Mouse (Mus musculus) left cerebral cortex, adult 9 months (tissue): Measurements from ENCODE around the gene Cars2.
A peak's percentile ranks its signal among the peaks of the same experiment; 100 is the strongest.
"Not testable (repeated sequence)": the region's sequence is repeated elsewhere in the genome, so short reads cannot be mapped to it uniquely, and the experiment has no call there.

Experiments
- DNase-seq, 2 experiments: peaks; one replicate each; pipeline ENCODE4 v3.0.0; 2022; ENCODE audit warnings: low spot score in 2 of 2

Cars2 gene

DNA sequence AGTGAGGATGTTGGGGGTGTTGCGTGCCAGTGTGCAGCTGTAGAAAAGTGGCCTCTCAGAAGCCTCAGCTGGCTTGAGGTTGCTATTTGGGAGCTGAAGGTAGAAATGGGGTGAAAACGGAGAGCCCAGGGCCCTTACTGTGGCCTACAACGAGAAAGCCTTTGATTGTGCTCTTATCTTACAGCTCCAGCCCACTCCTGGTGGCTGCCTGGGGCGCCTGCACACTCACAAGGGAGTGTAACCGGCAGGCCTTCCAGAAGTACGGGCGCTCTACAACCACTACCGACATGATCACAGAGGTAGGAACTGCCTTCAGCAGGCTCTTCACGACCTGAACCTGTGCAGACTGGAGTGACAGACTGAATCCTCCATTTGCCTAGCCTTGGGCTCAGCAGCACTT is 37.9 kb downstream of the Cars2 start:
- DNase-seq, result no peak

DNA sequence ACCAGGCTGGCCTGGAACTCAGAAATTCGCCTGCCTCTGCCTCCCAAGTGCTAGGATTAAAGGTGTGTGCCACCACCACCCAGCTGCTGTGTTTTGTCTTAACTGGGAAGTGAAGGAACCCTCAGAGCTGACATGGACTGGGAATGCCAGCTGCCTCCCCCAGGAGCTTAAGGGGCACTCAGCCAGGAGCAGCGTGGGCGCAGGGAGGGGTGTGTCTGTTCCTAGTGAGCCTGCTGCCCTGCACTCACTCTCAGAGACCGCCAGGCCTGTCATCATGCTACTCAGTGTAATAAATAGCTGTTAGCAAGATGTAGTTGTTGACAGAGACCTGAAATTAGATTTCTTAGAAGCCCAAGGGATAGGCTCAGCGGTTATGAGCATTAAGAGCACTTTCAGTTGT is 39.6 kb downstream of the Cars2 start:
- DNase-seq, result no peak

DNA sequence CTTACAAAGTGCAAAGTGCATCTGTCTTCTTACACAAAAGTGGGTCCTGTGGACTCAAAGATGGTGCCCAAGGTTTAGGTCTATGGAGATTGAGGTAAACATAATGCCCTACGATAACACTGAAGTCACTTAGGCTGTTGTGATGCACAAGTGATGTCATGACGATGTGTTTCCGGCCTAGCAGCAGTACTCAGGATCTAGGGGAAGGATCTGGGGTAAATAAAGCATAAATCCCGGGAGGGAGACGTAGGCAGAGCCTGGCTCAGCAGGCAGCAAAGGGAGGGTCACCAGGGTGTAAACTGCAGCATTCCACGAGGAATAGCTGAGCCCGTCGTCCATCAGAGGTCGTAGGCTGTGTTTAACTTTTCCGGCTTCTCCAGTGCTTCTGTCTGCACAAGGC is 41.7 kb downstream of the Cars2 start:
- DNase-seq, result no peak

DNA sequence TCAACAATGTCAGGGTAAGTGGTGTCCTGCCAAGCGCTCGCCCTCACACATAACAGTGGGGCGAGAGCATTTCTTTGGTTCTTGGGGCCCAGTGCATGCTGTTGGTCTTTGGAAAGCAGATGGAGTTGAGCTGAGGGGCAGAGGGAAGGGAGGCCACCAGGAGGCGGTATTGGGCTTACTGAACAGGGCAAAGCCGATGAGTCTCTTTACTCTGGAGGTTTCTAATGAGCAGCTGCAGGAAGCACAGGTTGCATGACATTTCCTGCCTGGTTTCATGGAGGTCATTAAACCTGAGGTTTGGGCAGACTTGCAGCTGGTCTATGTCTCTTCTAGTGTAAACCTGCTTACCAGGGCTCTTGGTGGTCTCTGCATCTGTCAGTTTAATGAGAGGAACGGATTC is 43.8 kb downstream of the Cars2 start:
- no peak for DNase-seq

DNA sequence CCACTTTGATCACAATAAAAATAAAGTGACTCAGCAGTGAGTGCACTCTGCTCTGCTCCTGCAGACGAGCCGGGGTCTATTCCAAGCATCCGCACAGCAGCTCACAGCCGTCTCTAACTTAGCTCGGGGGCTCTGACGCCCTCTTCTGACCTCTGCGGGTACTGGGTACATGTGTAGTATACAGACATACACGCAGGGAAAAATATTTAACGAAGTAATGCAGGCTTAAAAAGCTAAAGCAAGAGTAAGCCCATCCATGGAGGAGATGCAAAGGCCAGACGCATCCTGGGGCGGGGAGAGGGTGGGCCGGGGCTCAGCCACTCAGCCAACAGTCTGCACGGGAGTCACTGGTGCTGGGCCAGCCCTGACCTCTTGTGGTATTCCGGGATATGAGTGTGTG is 44.5 kb downstream of the Cars2 start:
- DNase-seq, result no peak

DNA sequence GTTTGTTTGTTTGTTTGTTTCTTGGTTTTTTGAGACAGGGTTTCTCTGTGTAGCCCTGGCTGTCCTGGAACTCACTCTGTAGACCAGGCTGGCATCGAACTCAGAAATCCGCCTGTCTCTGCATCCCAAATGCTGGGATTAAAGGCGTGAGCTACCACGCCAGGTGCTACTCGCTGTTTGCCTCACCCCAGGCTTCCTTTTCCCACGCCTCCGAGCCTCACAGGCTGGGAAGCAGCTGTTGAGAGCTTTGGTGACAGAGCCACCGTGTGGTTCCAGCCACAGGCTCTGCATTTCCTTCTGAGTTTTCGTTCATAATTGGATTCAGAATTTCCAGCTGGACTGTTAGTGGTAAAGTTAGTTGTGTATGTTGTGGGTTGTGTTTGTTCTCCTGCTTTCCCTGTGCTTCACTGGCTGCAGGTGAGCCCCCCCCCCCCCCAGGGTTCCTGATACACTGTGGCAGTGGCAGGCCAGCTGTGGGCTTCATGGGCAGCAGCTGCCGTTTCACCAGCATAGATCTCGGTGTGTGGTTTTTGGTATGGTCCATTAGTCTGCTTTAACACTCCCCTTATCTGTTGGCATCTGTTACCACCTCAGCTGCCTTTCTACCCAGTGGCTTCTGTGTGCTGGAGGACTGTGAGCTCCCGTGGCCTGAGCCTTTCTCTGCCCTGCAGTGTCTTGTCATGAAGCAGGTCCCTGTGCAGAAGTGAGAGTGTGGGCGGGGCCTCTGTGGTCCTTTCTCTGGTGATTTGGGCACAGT is 46.9 kb downstream of the Cars2 start:
- no peak for DNase-seq

DNA sequence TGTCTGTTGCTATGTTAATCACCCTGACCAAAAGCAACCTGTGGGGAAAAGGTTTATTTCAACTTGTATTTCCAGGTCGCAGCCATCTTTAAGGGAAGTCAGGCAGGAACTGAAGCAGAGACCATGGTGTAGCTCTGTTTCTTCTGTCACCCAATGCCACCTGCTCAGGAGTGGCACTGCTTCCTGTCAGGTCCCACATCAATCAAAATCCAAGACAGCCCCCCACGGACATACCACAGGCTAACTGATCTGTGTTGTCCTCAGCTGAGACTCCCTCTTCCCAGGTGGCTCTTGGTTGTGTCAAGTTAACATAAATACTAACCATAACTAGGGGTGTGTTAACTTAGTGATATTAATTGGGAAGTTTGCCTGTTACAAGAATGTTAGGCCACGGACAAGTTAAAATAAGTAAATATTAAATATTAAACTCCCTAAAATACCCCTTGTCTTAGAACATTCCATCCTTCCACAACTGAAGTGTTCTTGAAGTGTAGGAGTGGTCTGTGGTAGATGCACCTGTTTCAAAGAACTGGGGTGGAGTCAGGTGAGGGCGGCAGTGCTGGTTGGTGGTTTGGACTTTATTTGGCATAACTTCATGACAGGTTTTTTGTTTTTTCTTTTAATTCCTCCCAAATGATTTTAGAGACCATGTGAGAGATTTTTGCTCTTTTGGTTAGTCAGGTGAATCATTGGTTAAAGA is 51.6 kb downstream of the Cars2 start:
- no peak for DNase-seq

DNA sequence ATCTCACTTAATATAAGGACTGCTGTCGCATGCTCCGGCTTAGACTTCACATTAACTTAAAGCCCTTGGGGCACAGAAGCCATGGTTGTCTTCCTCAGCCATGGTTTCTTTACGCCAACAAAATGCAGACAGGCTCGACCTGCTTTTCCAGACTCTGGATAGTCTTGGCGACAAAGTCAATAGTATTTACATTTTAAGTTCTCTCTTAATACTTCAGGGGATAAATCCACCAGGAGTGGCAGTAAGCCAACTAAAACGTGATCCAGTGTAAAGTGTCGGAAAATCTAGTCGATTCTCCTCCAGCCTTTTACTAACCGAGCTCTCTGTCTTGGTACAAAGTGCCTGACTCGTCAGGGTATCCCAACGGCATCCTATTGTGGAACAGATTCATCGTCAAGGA is 52.3 kb downstream of the Cars2 start:
- no peak for DNase-seq

DNA sequence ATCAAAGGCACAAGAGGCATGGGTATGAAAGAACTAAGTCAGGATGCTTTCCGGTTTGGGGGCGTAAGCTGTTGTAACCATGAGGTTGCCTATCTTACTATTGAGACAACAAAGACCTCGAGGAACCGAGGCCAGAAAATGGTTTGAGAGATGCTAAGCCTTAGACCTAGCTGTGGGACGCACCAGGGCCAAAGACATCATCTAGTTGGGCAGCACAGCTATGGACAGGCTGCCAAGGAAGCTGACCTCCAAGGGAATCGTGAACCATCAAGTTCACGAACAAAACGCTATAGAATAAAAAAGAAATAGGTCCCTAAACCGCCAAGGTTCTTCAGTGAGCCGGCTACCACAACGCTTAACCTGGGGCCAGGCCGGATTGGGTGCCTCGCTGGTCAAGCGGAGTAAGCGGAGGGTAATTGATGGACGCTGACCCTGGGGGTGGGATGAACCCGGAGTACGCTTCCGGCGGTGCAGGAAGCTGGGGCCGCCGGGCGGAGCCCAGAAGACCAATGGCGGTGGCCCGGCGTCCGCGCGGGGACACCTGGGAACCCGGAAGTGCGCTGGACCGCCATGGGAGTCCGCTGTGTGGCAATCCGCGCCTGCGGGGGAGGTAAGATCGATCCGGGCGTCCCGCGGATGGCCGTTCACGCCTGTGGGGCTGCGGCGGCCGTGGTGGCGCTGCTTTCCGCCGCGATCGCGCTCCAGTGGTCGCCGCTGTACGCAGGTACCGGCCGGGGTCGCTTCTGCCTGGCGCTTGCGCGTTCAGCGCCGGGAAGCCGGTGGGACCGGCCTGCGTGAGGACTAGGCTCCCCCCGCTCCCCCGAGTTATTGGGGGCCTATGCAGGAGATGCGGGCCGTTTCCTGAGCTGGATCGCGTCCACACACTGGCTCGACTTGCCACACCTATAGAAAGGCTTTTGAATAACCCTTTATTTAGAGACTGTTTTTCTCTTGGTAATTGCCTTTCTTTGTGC is 53.3 kb downstream of the Cars2 start, which contains the start of gene Naxd:
Gene Naxd (plus strand): TSS at position 490 of the 974 bp plus-strand sequence.
- DNase-seq, result peak; percentile 68 to 88

DNA sequence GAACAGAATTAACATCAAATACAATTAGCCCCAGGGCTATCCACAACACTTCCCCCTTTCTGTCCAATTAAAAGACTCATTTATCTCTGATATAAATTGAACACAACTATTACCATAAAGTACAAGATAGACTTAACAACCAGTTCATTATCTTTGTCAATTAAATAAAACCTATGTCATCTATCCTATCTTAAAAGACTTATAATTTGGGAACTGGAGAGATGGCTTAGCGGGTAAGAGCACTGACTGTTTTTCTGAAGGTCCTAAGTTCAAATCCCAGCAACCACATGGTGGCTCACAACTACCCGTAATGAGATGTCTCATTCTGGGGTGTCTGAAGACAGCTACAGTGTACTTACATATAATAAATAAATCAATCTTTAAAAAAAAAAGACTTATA is 58.2 kb downstream of the Cars2 start:
- DNase-seq, result not testable (repeated sequence)

DNA sequence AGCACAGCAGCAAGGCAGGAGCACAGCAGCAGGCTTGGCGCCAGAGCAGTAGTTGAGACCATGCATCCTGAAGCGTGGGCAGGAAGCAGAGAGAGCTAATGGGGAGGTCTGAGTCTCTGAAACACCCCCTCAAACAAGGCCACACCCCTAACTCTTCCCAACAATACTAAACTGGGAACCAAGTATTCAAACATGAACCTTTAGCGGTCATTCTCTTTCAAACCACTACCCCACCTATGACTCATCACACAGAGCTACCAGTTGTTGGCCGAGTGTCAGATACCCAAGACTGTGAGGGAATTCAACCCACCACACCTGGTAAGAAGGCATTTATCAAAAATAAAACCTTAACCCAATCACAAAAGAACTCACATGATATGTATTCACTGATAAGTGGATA is 63.4 kb downstream of the Cars2 start:
- no peak for DNase-seq

DNA sequence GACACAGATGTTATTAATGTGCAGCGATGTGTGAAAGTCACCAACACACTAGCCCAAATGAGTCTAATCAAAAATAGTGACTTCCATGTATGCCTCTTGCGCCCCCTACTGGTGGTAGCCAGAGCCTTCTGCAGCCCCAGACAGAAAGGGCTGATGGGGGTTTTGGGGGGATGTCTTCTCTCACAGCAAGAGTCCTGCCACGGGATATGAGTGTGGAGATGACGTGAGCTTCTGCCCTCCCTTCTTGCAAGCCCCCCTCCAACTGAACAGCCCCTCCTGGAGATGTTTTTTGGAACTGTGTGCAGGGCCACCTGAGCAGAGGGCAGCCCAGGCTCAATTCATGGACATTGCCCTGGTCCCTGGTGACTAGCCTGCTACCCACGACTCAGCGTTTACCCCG is 64.4 kb downstream of the Cars2 start:
- peak in 1 of 2 experiments; percentile 60 for DNase-seq

DNA sequence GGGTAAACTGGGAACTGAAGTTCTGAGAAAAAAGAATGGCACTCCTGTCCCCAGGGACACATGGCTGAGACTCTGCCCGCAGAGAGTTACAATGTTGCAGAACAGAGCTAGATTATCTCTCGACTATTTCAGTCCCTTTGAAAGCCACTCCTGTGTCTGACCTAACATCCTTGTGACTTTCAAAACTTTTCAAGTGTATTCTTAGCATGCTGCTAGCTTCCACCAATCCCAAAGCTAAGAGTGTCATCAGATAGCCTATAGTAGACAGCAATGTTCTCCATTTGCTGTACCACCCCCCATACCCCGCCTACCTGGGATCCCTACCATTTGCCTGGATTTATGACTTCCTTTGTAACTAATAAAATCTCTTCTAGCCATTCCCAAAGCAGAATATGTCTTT is 68.0 kb downstream of the Cars2 start:
- DNase-seq, result no peak

DNA sequence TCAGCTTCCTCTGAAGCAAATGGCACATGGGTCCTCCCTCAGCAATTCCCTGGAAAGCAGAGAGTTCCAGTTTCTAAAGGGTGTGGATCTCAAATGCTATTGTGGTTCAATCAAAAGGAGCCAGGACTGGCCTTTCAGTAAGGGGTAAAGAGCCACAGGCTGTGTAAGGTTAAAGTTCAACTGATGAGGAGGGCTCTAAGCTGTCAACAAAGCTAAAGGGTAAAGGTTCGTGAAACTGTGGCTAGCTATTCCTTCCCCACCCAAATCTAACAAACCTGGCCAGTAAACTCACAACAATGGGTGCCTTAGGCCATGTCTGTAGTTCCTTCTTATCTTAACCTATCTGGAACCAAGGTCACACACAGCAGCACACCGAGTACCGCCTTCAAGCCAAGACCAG is 68.7 kb downstream of the Cars2 start:
- no peak for DNase-seq

DNA sequence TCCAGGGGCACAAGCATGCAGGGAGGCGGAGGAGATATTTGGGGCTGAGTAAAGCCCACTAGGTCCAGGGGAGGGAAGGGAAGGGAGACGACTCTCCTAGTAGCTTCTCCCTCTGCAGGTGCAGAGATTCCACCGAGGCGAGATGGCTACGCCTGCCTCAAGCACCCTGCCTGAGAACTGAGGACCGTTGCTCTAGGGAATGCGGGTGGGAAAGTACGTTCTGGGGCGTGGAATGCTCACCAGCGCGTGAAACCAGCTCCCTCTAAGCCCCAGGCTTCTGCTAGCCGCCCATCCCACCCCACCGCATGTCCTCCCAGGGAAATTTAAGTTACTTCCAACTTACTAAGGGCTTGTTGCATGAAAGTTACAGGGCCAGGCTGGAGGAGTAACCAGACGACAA is 71.0 kb downstream of the Cars2 start:
- no peak for DNase-seq

DNA sequence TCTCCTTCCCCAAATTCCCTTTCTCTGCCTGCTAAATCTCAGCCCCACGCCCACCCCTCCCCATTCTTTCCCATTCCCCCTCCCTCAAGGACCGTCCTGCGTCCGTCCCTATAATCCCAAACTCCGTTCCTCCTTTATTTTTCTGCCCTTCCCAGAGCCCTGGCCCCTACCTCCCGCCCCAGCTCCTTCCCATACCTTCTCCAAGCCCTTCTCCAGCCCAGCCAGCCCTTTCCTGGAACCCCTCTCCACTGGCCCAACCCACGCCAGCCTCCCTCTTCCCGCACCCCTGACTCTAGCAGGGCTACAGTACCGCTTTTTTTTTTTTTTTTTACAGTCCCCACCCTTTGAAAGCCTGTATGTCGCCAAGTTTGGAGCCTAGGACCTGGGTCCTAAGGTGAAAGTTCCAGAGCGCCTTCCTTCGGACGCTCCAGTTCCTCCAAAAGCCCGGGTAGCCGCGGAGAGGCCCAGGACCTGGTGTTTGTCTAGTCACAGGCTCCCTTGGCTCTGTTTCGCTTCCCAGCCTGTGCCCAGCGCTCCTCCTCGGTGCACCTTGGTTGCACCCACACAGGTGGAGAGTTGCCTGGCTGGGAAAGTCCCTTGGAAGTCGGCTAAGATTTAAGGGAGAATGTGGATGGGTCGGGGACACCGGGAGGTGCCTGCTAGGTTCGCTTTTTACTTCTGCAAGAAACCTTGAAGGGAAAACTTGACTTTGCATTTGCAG is 71.6 kb downstream of the Cars2 start:
- DNase-seq, result no peak

DNA sequence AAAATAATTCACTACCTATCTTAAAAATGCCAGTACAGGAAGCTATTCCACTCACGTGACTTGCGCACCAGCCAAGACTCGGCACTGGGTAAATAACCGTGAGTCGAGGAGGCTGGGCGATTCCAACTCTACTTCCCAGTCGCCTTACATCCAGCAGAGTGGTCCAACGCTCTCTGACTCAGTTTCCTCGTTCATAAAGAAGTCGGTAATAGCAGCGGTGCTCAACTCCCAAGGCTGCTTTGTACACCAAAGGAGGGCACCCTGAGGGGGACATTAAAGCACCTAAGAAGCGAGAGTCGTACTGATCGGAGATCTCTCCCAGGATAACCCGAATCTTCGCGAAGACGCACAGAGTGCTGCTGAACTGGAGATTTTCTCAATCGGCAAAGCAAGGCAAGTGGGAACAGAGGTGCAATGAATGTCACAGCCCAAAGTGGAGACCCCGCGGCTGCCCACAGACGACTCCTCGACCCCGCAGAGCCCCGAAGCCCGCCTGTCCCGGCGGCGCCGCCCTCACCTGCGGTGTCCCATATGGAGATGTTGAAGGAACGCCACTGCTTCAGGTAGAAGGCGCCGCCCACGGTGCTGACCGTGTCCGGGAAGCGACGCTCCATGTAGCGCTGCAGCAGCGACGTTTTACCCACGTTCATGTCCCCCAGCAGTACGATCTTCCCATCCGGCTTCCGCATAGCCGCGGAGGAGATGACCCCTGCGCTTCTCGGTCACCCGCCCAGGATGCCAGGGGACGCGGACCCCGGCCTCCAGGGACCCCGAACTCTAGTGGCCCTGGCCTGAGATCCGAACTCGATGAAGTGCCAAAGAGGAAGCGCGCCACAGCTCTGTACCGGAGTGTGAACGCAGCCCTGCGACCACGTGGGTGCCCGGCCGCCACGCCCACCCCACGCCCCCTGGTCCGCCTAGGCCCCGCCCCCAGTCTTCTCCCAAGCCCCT is 72.5 kb downstream of the Cars2 start, which contains the start of gene Rab20:
Gene Rab20 (minus strand): TSS at position 900 of the 951 bp plus-strand sequence.
- no peak for DNase-seq

DNA sequence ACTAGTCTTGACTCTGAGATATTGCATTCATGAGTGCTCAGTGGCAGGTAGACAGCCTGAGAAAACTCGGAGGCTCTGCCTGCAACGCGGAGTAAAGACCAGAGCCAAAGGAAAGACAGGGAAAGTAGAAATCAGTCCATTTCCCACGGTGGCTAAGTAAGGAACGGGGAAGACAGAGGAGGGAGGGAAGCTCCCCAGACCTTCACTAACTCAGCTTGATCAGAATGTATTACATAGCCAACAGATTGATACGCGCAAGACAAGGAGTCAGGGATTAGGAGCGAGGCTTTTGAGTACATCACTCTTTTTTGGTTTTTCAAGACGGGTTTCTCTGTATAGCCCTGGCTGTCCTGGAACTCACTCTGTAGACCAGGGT is 73.4 kb downstream of the Cars2 start:
- no peak for DNase-seq

DNA sequence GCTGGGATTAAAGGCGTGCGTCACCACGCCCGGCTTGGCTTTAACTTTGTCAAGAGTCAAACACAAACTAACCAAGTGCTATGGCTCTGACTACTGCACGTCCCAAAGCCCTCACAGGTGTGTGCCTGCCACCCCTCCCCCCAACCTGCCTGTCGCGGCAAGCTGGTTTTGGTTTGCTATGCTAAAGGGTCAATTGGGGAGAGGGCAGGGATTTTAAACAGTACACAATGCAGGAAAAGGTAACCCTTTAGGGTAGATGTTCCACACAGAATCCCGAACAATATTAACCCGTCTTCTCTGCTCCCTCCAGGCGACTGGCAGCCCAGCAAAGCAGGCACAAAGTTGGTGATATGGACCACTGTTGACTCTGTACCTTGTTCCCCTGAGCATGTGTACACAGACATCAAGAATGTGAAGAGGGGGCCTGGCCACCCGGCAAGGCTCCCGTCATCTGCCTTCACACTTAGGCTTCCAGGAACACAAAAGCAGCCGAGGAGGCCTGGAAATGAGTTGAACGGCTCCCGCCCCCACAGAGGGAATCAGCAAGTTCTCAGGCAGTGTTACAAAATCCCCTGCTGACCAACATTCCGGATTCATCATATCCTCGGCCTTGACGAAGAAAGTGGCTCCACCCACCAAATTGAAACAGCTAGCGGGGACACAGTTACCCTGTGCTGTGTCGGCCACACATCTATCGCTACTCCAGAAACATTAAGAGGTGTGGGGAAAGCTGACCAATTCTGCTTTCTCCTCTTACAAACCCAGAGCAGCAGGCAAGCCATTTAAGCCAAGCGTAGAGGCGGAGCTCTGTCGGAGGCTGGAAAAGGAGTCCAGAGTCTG is 74.0 kb downstream of the Cars2 start:
- DNase-seq, result no peak
